Mouse (Mus musculus) lung, adult 2 months (tissue): ENCODE measurements around the gene Tmem211.

Experiments
- CTCF ChIP-seq: fragments of 200-500 bp; IDR thresholded peaks from 2 replicates; pipeline ENCODE4 v1.5.1; 2011; ENCODE audit warnings: mild to moderate bottlenecking, low read length, control low read depth; ENCODE audit not compliant: insufficient read depth
- POLR2A ChIP-seq: fragments of 200-500 bp; IDR thresholded peaks from 2 replicates; pipeline ENCODE4 v1.6.1; 2011; ENCODE audit warnings: low read depth, mild to moderate bottlenecking, control low read depth, low read length, borderline replicate concordance; ENCODE audit errors: extremely low read depth

GRCm38 (mm10) chr5:113214455-113214854 lies 12.3 kb upstream of the Tmem211 start:
- TF ChIP-seq CTCF: no peak
- no peak for TF ChIP-seq POLR2A
